ENCODE assay signal across 16 mouse cellular contexts in genomic region chr15:78698491-78699135, GRCm38 (mm10). TPM values are rescaled to one million over a fixed set of nuclear protein-coding genes. Genes with fewer than 3 reads are reported as not detected.
DNase-seq lines count a peak whose midpoint lies in the region; ATAC-seq and TF ChIP-seq lines count a peak whose summit lies in the region.
"Had no signal": no experiment of that assay in that cellular context is flagged by ENCODE, and none has a peak within 500 bp of the region (broad histone marks: within the 10 kb centered on the region; RNA-seq: fewer than 3 reads in every experiment).

No protein-coding gene starts in this region.

- H3K27me3 ChIP-seq in hindbrain, embryonic 10.5 days (ENCODE audit: insufficient read depth, poor library complexity, severe bottlenecking) = peaks cover 10% of the 10 kb centered on the region
- H3K27me3 ChIP-seq in hindbrain, embryonic 14.5 days (ENCODE audit: control insufficient read depth, insufficient read depth, low read length) = no peaks in the 10 kb centered on the region
- H3K27me3 ChIP-seq in midbrain, embryonic 14.5 days (ENCODE audit: control insufficient read depth, insufficient read depth, low read length) = no peaks in the 10 kb centered on the region
- 0 out of 2 replicates have a peak, but pooled peaks cover 12% of the 10 kb centered on the region for H3K27me3 ChIP-seq in midbrain, embryonic 13.5 days
- no peaks in the 10 kb centered on the region for H3K27me3 ChIP-seq in forebrain, embryonic 14.5 days (replicated peaks; ENCODE audit: control insufficient read depth, insufficient read depth, low read length)
- peaks cover 29% of the 10 kb centered on the region for H3K27me3 ChIP-seq in heart, embryonic 11.5 days (ENCODE audit: control insufficient read depth, insufficient read depth, low read length)
- H3K27me3 ChIP-seq in lung, postnatal 0 days (replicated peaks; ENCODE audit: insufficient read depth, low read length) = no peaks in the 10 kb centered on the region

- peaks cover 20% of the 10 kb centered on the region for H3K4me1 ChIP-seq in hindbrain, embryonic 10.5 days (replicated peaks)
- H3K4me1 ChIP-seq in hindbrain, embryonic 14.5 days (replicated peaks; ENCODE audit: control insufficient read depth, insufficient read depth, low read length) = peaks cover 3% of the 10 kb centered on the region; the same call in 1 of the 2 replicates
- 0 out of 2 replicates have a peak, but pooled peaks cover 4% of the 10 kb centered on the region for H3K4me1 ChIP-seq in midbrain, embryonic 14.5 days (ENCODE audit: control insufficient read depth, insufficient read depth, low read length)
- peaks cover 23% of the 10 kb centered on the region for H3K4me1 ChIP-seq in midbrain, embryonic 13.5 days (replicated peaks)
- H3K4me1 ChIP-seq in forebrain, embryonic 14.5 days (ENCODE audit: control insufficient read depth, insufficient read depth, low read length) = peaks cover 18% of the 10 kb centered on the region
- H3K4me1 ChIP-seq in heart, embryonic 11.5 days (ENCODE audit: control insufficient read depth, insufficient read depth, low read length) = no peaks in the 10 kb centered on the region
- H3K4me1 ChIP-seq in lung, postnatal 0 days (ENCODE audit: insufficient read depth, low read depth, low read length) = no peaks in the 10 kb centered on the region

- no peak for TF ChIP-seq EP300 in lung, postnatal 0 days (IDR thresholded peaks at IDR 0.05)

- peak overlapping the region; percentile 64; the same call in 1 of the 2 replicates for H3K27ac ChIP-seq in hindbrain, embryonic 10.5 days
- no peak overlapping the region for H3K27ac ChIP-seq in hindbrain, embryonic 14.5 days
- H3K27ac ChIP-seq in midbrain, embryonic 14.5 days (replicated peaks; ENCODE audit: low read depth, low read length) = no peak overlapping the region
- no peak overlapping the region for H3K27ac ChIP-seq in midbrain, embryonic 13.5 days
- peak overlapping the region; percentile 70 for H3K27ac ChIP-seq in forebrain, embryonic 14.5 days (ENCODE audit: low read depth, low read length)
- H3K27ac ChIP-seq in heart, embryonic 11.5 days (ENCODE audit: low read depth, low read length) = no peak overlapping the region
- H3K27ac ChIP-seq in lung, postnatal 0 days (ENCODE audit: low read length) = no peak overlapping the region
- H3K27ac ChIP-seq: embryonic facial prominence, embryonic 13.5 days had no signal

- H3K9ac ChIP-seq in hindbrain, embryonic 14.5 days = no peak overlapping the region
- H3K9ac ChIP-seq in midbrain, embryonic 14.5 days (replicated peaks; ENCODE audit: low read length) = no peak overlapping the region
- H3K9ac ChIP-seq in midbrain, embryonic 13.5 days (replicated peaks) = no peak overlapping the region
- no peak overlapping the region for H3K9ac ChIP-seq in forebrain, embryonic 14.5 days (ENCODE audit: low read length)
- H3K9ac ChIP-seq in heart, embryonic 11.5 days (ENCODE audit: low read depth, low read length) = no peak overlapping the region
- no peak overlapping the region for H3K9ac ChIP-seq in lung, postnatal 0 days (replicated peaks; ENCODE audit: low read depth)
- H3K9ac ChIP-seq: embryonic facial prominence, embryonic 13.5 days; lung, embryonic 14.5 days had no signal

- H3K9me3 ChIP-seq in hindbrain, embryonic 10.5 days = no peaks in the 10 kb centered on the region
- no peaks in the 10 kb centered on the region for H3K9me3 ChIP-seq in hindbrain, embryonic 14.5 days (ENCODE audit: control insufficient read depth, low read length)
- H3K9me3 ChIP-seq in midbrain, embryonic 14.5 days (ENCODE audit: control insufficient read depth, low read length) = no peaks in the 10 kb centered on the region
- H3K9me3 ChIP-seq in midbrain, embryonic 13.5 days = no peaks in the 10 kb centered on the region
- H3K9me3 ChIP-seq in forebrain, embryonic 14.5 days (replicated peaks; ENCODE audit: control insufficient read depth, low read length) = no peaks in the 10 kb centered on the region
- no peaks in the 10 kb centered on the region for H3K9me3 ChIP-seq in heart, embryonic 11.5 days (replicated peaks; ENCODE audit: control insufficient read depth, low read length)
- no peaks in the 10 kb centered on the region for H3K9me3 ChIP-seq in lung, postnatal 0 days (ENCODE audit: low read length)
- H3K9me3 ChIP-seq: embryonic facial prominence, embryonic 13.5 days had no signal

- 82% methylated on average over 13 of the region's 13 CpGs for WGBS in hindbrain, embryonic 10.5 days
- 73% methylated on average over 13 of the region's 13 CpGs for WGBS in hindbrain, embryonic 14.5 days
- 75% methylated on average over 13 of the region's 13 CpGs for WGBS in midbrain, embryonic 14.5 days
- 82% methylated on average over 13 of the region's 13 CpGs for WGBS in midbrain, embryonic 13.5 days
- 66% methylated on average over 13 of the region's 13 CpGs for WGBS in forebrain, embryonic 14.5 days
- 77% methylated on average over 13 of the region's 13 CpGs for WGBS in heart, embryonic 11.5 days (ENCODE audit: insufficient replicate concordance)
- WGBS in lung, postnatal 0 days = 74% methylated on average over 13 of the region's 13 CpGs

- H3K36me3 ChIP-seq in hindbrain, embryonic 10.5 days = no peaks in the 10 kb centered on the region
- H3K36me3 ChIP-seq in hindbrain, embryonic 14.5 days (replicated peaks; ENCODE audit: control insufficient read depth, insufficient read depth) = no peaks in the 10 kb centered on the region
- H3K36me3 ChIP-seq in midbrain, embryonic 14.5 days (ENCODE audit: control insufficient read depth, insufficient read depth, low read length) = no peaks in the 10 kb centered on the region
- H3K36me3 ChIP-seq in midbrain, embryonic 13.5 days = no peaks in the 10 kb centered on the region
- H3K36me3 ChIP-seq in forebrain, embryonic 14.5 days (ENCODE audit: control insufficient read depth, insufficient read depth, low read length) = no peaks in the 10 kb centered on the region
- H3K36me3 ChIP-seq in heart, embryonic 11.5 days (ENCODE audit: control insufficient read depth, insufficient read depth, low read length) = no peaks in the 10 kb centered on the region
- H3K36me3 ChIP-seq in lung, postnatal 0 days (ENCODE audit: insufficient read depth, low read length) = no peaks in the 10 kb centered on the region
- H3K36me3 ChIP-seq: embryonic facial prominence, embryonic 13.5 days had no signal

- no peak overlapping the region for H3K4me2 ChIP-seq in hindbrain, embryonic 14.5 days (replicated peaks)
- H3K4me2 ChIP-seq in midbrain, embryonic 14.5 days (ENCODE audit: low read length) = no peak overlapping the region
- no peak overlapping the region for H3K4me2 ChIP-seq in midbrain, embryonic 13.5 days (replicated peaks)
- no peak overlapping the region for H3K4me2 ChIP-seq in forebrain, embryonic 14.5 days (ENCODE audit: low read length)
- H3K4me2 ChIP-seq in heart, embryonic 11.5 days = no peak overlapping the region
- no peak overlapping the region for H3K4me2 ChIP-seq in lung, postnatal 0 days (replicated peaks; ENCODE audit: low read depth, low read length)
- H3K4me2 ChIP-seq: embryonic facial prominence, embryonic 13.5 days; lung, embryonic 14.5 days had no signal

- TF ChIP-seq CTCF in lung, postnatal 0 days (IDR thresholded peaks at IDR 0.05) = no peak

- no peak for ATAC-seq in hindbrain, embryonic 14.5 days (ENCODE audit: low FRiP score)
- ATAC-seq in midbrain, embryonic 14.5 days (ENCODE audit: low FRiP score, low TSS enrichment) = 0 out of 2 replicates have a peak, but pooled peaks have one; percentile 24
- ATAC-seq in midbrain, embryonic 13.5 days = no peak
- ATAC-seq in forebrain, embryonic 14.5 days = peak; percentile 82
- no peak for ATAC-seq in heart, embryonic 11.5 days (replicated peaks; ENCODE audit: insufficient number of reproducible peaks, low FRiP score, low TSS enrichment)
- no peak for ATAC-seq in lung, postnatal 0 days
- ATAC-seq: intestine, postnatal 0 days; Patski had no signal

- H3K4me3 ChIP-seq in hindbrain, embryonic 10.5 days = no peak overlapping the region
- H3K4me3 ChIP-seq in hindbrain, embryonic 14.5 days (replicated peaks; ENCODE audit: low read length) = no peak overlapping the region
- no peak overlapping the region for H3K4me3 ChIP-seq in midbrain, embryonic 14.5 days (replicated peaks; ENCODE audit: low read depth, low read length)
- no peak overlapping the region for H3K4me3 ChIP-seq in midbrain, embryonic 13.5 days (replicated peaks)
- no peak overlapping the region for H3K4me3 ChIP-seq in forebrain, embryonic 14.5 days (ENCODE audit: low read depth, low read length)
- no peak overlapping the region for H3K4me3 ChIP-seq in heart, embryonic 11.5 days (ENCODE audit: low read depth, low read length)
- H3K4me3 ChIP-seq in lung, postnatal 0 days (ENCODE audit: low read depth, low read length) = no peak overlapping the region
- H3K4me3 ChIP-seq: embryonic facial prominence, embryonic 13.5 days had no signal

- DNase-seq in hindbrain, embryonic 10.5 days (ENCODE audit: low spot score) = no peak
- DNase-seq in hindbrain, embryonic 14.5 days (ENCODE audit: low spot score) = no peak
- no peak for DNase-seq in midbrain, embryonic 14.5 days
- DNase-seq in forebrain, embryonic 14.5 days (ENCODE audit: low spot score) = peak; percentile 69
- peak; percentile 80 for DNase-seq in layer of hippocampus, adult 9-11 months
- no peak for DNase-seq in lung, postnatal 0 days (ENCODE audit: low spot score)
- DNase-seq: B cell, adult 2 months; gastrocnemius, postnatal 14 days; kidney, postnatal 10 days; lung, embryonic 14.5 days had no signal

RNA-seq across cellular contexts. Expression of gene Elfn2, which starts 20.0 kb away (rescaled TPM):
- 0.24 and 0.39 TPM in 2 replicates for polyA plus RNA-seq in hindbrain, embryonic 10.5 days (2016; fragmentation: Nextera tagmentation; extraction: Ambion mirVana)
- 6.0 and 8.5 TPM in 2 replicates for polyA plus RNA-seq in hindbrain, embryonic 14.5 days (2014; fragmentation: Nextera tagmentation; extraction: Ambion mirVana)
- polyA plus RNA-seq in midbrain, embryonic 14.5 days (2014; fragmentation: Nextera tagmentation; extraction: Ambion mirVana) = 4.0 and 8.1 TPM in 2 replicates
- 3.0 and 3.3 TPM in 2 replicates for polyA plus RNA-seq in midbrain, embryonic 13.5 days (2015; fragmentation: Nextera tagmentation; extraction: Ambion mirVana)
- 3.7 and 5.3 TPM in 2 replicates for polyA plus RNA-seq in forebrain, embryonic 14.5 days (2014; fragmentation: Nextera tagmentation; extraction: Ambion mirVana)
- not detected in 2 replicates for polyA plus RNA-seq in heart, embryonic 11.5 days (2014; fragmentation: Nextera tagmentation; extraction: Ambion mirVana)
- polyA plus RNA-seq in lung, postnatal 0 days (2015; fragmentation: Nextera tagmentation; extraction: Ambion mirVana) = 0.02 and 0.05 TPM in 2 replicates
- polyA plus RNA-seq: liver, adult 2 months had no signal

Comparison
In these comparisons a context has a peak if more than half of its experiments do, and no peak if none do; other contexts are left out.
1. H3K27ac ChIP-seq: peak in hindbrain, embryonic 10.5 days (single experiment) and forebrain, embryonic 14.5 days (single experiment); none in hindbrain, embryonic 14.5 days (single experiment), midbrain, embryonic 14.5 days (single experiment), midbrain, embryonic 13.5 days (single experiment), heart, embryonic 11.5 days (single experiment) and lung, postnatal 0 days (single experiment).
2. ATAC-seq: peak in midbrain, embryonic 14.5 days (single experiment) and forebrain, embryonic 14.5 days (single experiment); none in hindbrain, embryonic 14.5 days (single experiment), midbrain, embryonic 13.5 days (single experiment), heart, embryonic 11.5 days (single experiment) and lung, postnatal 0 days (single experiment).
3. DNase-seq: peak in forebrain, embryonic 14.5 days (single experiment) and layer of hippocampus, adult 9-11 months (single experiment); none in hindbrain, embryonic 10.5 days (single experiment), hindbrain, embryonic 14.5 days (single experiment), midbrain, embryonic 14.5 days (single experiment) and lung, postnatal 0 days (single experiment).